Mouse (Mus musculus) right cerebral cortex, adult 2 months (tissue): ENCODE data around the gene Ckb.
A peak's percentile ranks its signal among the peaks of the same experiment; 100 is the strongest.

Experiments
- DNase-seq, 2 experiments: peaks; one replicate each; pipeline ENCODE4 v3.0.0; 2021 to 2022; ENCODE audit warnings: low spot score in 2 of 2

Ckb gene

GRCm38 (mm10) chr12:111692899-111693298 is 20.8 kb upstream of the Ckb start:
- no peak for DNase-seq

DNA sequence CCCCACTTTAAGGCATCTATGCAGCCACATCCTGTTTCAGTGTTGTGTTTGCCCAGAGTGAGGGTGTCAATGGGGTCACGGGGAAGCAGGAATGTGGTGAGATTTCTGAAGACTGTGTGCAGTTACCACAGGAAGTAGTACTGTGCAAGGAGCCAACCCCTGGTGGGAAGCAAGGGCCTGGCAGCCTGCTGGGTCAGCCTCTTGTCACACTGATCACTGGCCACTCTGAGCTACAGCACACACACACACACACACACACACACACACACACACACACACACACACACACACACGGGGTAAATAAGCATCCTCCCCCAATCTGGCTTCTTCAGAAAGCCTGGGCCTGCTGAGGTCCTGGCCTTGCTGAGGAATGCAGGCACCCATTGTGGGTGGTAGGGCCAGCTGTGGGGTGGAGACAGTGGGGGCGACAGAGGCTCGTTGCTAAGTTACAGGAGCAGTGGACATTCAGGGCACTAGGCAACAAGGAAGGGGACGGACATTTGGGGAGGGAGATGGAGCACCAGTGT is 19.3 kb upstream of the Ckb start:
- no peak for DNase-seq

GRCm38 (mm10) chr12:111689426-111689825 is 17.3 kb upstream of the Ckb start:
- DNase-seq = no peak

GRCm38 (mm10) chr12:111688069-111688428 is 15.9 kb upstream of the Ckb start:
- no peak for DNase-seq

GRCm38 (mm10) chr12:111687350-111688068 is 15.4 kb upstream of the Ckb start:
- peak; percentile 57 to 67 for DNase-seq

GRCm38 (mm10) chr12:111686390-111686789 is 14.3 kb upstream of the Ckb start:
- DNase-seq = no peak

GRCm38 (mm10) chr12:111682806-111683205 is 10.7 kb upstream of the Ckb start:
- no peak for DNase-seq

DNA sequence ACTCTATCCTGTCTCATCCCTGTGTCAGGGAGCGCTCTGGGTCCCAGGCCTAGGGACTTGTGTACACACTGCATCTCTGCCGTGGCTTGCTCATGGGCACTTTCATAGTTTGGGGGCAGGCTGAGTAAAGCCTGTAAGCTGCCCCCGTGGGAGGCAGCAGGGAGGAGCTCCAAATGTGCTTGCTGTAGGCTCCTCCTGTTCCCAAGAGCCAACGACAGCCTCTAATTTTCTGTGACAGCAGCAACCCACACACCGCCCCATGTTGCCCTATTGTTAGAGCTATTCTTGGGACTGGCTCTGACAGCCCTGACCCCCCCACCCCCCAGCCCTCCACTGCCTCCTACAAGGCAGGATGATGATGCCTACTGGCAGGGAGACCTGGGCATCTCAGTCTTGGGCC is 9.9 kb upstream of the Ckb start:
- no peak for DNase-seq

GRCm38 (mm10) chr12:111681305-111681704 is 9.2 kb upstream of the Ckb start:
- DNase-seq = no peak

GRCm38 (mm10) chr12:111680661-111681060 is 8.5 kb upstream of the Ckb start:
- peak in 1 of 2 experiments; percentile 32 for DNase-seq

GRCm38 (mm10) chr12:111678997-111679396 is 6.9 kb upstream of the Ckb start:
- no peak for DNase-seq

DNA sequence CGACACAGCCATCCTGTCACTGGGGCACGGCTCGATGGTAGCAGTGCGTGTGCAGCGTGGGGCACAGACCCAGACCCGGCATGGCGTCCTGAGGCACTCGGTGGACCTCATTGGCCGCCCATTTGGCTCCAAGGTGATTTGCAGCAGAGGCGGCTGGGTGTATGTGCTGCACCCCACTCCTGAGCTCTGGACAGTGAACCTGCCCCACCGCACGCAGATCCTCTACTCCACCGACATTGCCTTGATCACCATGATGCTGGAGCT is 6.5 kb upstream of the Ckb start:
- DNase-seq = no peak

DNA sequence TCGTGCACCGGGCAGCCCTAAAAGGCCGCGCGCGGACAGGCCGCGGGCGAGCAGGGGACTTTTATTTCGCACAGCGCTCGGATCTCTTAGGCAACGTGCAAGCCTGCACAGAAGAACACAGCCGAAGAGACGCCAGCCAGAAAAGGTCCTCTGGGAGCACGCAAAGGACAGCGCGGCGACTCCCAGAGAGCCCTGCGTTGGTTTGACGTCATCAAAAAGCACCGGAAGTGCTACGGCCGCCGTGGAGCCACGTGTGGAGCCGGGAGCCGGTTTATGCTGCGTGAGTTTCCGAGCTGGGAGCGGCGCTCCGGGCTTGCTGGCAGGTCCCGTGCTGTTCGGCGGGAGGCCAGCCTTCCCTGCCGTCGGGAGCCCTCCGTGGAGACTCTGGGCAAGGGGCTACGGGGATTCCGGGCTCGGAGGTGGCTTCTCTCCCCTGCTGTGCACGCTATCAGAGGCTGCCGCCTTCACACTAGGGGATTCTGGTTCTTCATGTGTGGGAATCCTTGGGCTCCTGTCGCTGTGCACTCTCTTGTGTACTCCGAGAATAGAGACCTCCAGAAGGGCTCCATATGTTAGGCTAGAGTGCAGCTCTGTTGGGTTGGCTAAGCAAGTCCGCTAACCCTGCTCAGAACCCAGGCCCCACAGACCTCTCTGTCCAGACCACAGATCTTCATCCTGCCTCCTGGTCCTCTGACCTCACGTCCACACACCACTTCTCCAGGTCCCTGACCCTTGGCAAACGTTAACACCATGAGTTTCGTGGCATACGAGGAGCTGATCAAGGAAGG is 5.9 kb upstream of the Ckb start, which contains the start of gene Trmt61a:
Gene Trmt61a (plus strand): TSS at position 224 of the 788 bp plus-strand sequence.
- peak; percentile 87 to 90 for DNase-seq

DNA sequence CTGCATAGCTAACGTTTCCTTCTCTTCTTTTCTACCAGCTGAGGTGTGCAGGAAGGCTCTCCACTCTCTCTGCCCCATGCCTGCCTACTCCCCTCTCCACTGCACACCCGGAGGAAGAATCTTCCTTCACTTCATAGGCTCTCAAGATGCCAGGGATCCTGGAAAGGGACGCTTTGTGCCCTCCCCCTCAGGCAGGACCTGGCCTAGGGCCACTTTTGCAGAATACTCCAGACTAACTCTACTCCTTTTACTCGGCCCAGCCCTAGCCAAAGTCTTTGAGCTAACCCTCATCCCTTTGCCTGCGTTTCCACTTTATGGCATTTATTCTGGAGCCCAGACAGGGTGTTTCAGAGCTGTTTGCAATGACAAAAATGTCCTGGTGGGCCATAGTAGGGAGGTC is 5.3 kb upstream of the Ckb start:
- DNase-seq = no peak

DNA sequence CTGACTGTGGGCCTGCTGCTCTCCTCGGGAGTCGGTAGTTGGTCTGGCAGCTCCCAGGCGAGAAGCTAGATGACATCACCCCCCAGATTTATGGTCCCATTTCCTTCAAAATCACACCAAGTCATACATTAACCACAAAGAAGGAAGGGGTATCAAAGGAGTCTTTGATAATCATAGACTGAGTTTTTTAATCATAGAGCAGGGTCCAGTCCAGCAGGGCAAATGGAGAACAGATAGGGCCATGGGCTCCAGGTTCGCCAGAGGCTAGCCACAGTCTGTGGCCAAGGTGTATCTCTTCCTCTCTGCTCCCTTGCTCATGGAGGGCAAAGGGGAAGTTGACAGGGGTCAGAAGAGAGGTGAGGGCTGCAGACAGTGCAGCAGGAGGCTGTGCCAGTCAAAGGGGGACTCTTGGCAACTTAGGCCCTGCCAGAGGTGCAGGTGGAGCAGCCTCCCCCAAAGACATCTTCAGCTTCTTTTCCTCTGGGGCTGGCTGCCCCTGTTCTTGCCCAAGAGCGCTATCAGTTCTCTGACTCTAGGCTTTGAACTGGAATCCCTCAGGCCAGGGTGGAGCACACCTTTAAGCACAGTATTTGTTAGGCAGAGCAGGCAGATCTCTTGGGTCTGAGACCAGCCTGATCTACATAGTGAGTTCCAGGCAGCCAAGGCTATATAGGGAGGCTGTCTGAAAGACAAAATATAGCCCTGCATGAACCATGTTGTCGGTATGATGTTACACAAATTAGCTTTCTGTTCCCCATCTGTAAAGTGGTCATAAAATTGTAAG is 3.9 kb upstream of the Ckb start:
- DNase-seq = no peak

GRCm38 (mm10) chr12:111674850-111675486 is 2.8 kb upstream of the Ckb start:
- DNase-seq = no peak

GRCm38 (mm10) chr12:111672581-111672980 is 443 bp upstream of the Ckb start:
- no peak for DNase-seq

GRCm38 (mm10) chr12:111671431-111671902 is 671 bp downstream of the Ckb start:
- peak; percentile 76 to 85 for DNase-seq

GRCm38 (mm10) chr12:111670976-111671375 is 1.2 kb downstream of the Ckb start:
- DNase-seq = no peak

- peak; percentile 75 to 77 for DNase-seq
These were observed 1.7 kb downstream of the Ckb start for GRCm38 (mm10) chr12:111670371-111670971.

- no peak for DNase-seq
These were observed 2.2 kb downstream of the Ckb start for GRCm38 (mm10) chr12:111669961-111670360.
